Mouse (Mus musculus) left cerebral cortex, postnatal 4 days (tissue): Measurements from ENCODE around the gene Igsf10. TPM values are rescaled to one million over a fixed set of nuclear protein-coding genes. Genes with fewer than 3 reads are reported as not detected.
A peak's percentile ranks its signal among the peaks of the same experiment; 100 is the strongest.
"Not testable (repeated sequence)": the region's sequence is repeated elsewhere in the genome, so short reads cannot be mapped to it uniquely, and the experiment has no call there.

Source experiments
- DNase-seq: peaks from one replicate; pipeline ENCODE4 v3.0.0-alpha.2; 2022
- intact Hi-C: fragments of 180-260 bp; cut with DNase I; formaldehyde crosslinking; loops from one replicate; pipeline ENCODE4 v1.15.1; 2025
- total RNA-seq, 2 experiments: library from RNA; stranded (reverse); gene quantifications; 2 replicates each; pipeline ENCODE4 v1.2.3; 2021

Gene Igsf10
- total RNA-seq = 1 to 10 TPM; 7.4 to 7.9 TPM

DNA sequence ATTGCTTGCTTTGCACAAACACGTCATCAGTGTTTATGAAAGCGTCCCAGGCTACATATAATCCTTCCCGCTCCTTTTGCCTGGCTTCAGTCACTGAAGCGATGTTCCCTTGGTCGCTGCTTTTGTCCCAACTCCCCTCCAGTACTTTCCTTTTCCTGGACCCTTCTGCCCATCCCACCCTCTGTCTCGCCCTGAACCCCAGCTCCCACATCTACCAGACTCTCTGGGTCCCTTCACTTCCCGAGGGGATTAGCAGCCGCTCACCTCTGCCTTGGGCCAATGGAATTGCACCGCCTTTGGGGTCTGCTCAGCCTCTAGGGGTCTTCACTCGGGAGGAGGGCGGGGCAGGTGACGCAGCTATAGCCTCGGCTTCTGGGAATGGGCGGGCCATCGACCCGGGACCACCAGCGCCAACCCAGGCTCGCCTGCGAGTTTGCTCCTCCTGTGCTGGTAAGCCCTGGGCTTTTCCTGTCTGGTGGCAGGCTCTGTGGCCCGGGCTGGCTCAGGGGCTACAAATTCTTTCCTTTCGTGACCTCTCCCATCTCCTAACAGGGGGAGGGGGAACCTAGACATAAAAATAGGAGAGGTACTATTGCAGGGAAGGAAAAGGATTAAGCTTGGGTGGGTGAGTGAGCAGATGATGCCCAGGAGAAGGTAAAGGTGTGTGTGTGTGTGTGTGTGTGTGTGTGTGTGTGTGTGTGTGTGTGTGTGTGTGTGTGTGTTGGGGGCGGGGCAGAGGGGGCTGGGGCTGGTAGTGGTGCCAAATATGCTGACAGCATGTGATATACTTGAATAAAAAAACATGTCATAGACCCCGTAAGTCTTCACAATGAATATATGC lies at the start of gene Igsf10:
TSS of gene Igsf10 (minus strand) at position 330 of the 841 bp plus-strand sequence.
- peak; percentile 86 for DNase-seq

DNA sequence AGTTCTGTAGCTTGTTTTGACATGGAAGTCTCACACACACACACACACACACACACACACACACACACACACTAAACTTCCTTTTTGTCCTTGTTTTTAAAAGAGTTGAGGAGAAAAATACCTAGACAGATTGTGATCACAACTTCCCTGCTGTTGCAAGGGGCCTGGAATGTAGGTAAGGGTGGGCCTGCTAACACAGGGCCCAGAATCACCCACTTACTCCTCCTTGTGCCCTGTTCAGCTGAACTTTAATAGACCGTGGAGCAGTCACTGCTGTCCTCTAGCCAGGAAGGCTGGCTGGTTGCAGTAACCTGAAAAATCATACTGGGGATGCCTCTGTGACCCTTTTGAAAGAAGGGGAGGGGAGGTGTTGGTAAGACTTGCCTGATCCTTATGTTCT lies 41.4 kb upstream of the Igsf10 start:
- DNase-seq = no peak
- intact Hi-C loops = no loop called here

More for the DNA sequence above, at the start of gene Igsf10:
- intact Hi-C loops = no loop called here

DNA sequence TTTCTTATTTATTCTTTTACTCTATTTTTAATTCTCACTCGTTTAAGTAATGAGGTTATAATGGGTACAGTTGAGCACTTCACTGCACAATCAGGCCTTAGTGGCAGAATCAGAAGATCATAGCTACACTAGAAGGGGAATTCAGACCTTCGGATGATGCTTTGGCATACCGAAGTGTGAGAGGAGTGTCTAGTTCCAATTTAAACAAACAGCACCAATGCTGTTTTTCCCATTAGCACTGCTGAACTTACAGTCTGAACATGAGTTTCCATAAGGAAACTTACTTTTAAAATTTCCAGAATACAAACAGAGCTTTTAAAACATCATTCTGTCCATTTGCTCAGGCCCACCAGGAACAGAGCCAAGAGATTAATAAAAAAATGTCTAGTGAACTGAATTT lies 40.8 kb upstream of the Igsf10 start:
- intact Hi-C loops = no loop called here
- no peak for DNase-seq

DNA sequence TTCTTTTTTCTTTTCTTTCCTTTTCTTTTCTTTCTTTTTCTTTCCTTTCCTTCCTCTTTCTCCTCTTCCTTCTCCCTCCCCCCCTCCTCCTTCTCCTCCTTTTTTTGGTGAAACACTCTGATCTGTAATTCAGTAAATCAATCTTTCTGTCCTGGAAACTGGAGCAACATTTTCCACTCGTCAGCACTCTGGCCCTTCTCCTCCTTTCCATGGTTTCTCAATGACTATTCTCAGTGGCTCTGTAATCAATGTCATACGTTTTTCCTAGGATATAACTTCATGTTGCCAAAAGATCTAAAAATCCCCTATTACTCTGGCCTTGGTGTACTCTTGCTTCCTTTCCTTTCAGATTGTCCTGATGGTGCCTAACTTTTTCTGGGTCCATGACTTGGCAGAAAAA lies 40.1 kb upstream of the Igsf10 start:
- no peak for DNase-seq
- intact Hi-C loops = no loop called here

- DNase-seq, intact Hi-C loops: not testable (repeated sequence)
Measured at GRCm38 (mm10) chr3:59378791-59379190, 34.6 kb upstream of the Igsf10 start.

DNA sequence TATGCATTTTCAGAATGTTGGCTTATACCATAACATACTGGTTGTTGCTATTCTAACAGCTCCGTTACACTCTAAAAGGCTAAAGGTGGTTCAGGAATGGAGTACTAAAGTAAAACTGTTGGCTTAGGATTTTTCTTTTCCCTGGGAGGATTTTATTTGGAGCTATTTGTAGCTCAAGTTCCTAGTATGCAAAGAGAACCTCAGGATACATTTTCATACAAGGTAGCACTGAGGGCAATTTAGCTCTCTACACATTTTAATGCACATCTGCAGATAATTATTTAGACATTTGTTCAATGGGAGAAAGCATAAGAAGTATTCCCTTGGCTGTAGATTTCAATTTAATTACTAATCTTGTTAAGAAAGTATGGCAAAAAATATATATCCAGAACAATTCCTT lies 17.7 kb upstream of the Igsf10 start:
- DNase-seq = no peak
- intact Hi-C loops = no loop called here

DNA sequence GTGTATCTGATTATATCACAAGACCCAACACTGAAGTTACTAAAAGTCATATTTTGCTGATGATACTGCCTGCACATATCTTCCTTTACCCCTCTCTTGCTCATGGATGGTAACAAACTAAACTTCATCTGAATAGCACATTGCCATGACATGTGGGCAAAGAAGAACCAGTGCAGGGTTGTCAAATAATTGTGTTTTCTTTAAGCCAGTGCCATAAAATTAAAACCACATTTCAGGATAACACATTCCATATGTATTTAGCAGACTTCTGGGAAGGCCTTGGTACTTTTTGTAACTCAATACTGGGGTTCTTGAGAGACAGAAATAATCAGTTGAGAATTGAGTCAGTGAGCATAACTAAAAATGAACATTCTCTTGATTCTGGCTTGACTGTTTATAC lies 15.9 kb upstream of the Igsf10 start:
- DNase-seq = no peak
- intact Hi-C loops = no loop called here

DNA sequence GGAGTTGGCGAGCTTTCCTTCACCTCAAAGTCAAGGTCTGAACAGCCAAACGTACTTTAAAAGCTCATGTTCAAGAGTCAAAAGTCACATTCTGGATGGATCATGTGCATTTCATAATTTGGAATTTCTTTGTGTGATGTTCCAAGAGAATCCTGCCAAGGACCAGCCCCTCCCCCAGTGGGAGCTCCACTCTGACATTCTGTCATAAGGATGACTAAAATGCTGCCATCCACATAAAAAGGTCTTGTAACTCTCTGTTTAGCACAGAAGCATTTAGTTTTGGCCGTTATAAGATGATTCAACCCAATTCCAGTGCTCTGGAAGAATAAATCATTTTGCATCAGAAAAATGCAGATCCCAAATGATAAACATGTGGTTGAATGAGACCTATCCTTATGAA lies 10.0 kb upstream of the Igsf10 start:
- no peak for DNase-seq
- intact Hi-C loops = no loop called here

DNA sequence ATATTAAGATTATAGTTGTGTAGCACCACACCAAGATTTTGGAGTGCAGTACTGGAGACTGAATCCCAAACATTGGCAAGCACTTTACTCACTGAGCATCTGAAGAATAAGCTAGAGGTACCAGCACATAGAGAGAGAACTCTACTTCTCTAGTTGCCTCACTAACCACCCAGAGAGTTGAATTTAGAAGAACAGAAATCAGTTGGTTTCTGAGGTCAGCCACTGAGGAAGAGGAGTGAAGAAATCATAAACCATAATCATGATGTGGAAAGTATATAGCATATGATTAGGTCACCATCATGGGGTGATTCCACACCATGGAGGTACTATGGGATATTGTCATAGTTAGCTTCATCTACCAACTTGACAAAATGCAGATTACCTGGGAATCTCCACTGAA lies 7.6 kb upstream of the Igsf10 start:
- intact Hi-C loops = no loop called here
- DNase-seq = no peak

- intact Hi-C loops = no loop called here
- DNase-seq = peak; percentile 49
Measured at GRCm38 (mm10) chr3:59343026-59343425, 1.2 kb downstream of the Igsf10 start.

- intact Hi-C loops = no loop called here
Measured at GRCm38 (mm10) chr3:59341647-59342427, 2.4 kb downstream of the Igsf10 start.

DNA sequence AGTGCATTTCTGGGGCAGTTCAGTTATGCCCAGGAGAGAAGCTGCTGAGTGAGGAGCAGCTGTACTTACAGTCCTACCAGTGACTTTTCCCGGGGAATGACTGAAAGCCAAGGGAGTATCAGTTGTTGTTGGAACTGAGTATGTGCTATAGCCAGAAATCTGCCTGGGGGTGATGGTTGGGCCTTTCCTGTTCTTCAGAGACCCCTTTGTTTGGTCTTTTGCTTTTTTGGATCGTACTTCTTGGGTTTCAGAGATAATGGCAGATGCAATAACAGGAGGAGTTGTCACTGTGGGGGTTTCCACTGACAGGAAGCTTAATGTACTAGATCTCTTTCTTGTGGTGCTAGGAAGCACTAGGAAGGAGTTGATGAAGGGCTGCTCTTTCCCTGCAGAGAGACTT lies 15.7 kb downstream of the Igsf10 start:
- DNase-seq = no peak
- intact Hi-C loops = loop anchor here (10.0 kb wide), 1 partner anchor 786 kb away; no protein-coding TSS in a partner anchor

More at GRCm38 (mm10) chr3:59341647-59342427, 2.4 kb downstream of the Igsf10 start:
- no peak for DNase-seq

- intact Hi-C loops = loop anchor here (10.0 kb wide), 1 partner anchor 793 kb away; no protein-coding TSS in a partner anchor
- DNase-seq = peak; percentile 76
Measured at GRCm38 (mm10) chr3:59321278-59321876, 22.8 kb downstream of the Igsf10 start.

- no peak for DNase-seq
- intact Hi-C loops = no loop called here
Measured at GRCm38 (mm10) chr3:59316077-59316476, 28.1 kb downstream of the Igsf10 start.

DNA sequence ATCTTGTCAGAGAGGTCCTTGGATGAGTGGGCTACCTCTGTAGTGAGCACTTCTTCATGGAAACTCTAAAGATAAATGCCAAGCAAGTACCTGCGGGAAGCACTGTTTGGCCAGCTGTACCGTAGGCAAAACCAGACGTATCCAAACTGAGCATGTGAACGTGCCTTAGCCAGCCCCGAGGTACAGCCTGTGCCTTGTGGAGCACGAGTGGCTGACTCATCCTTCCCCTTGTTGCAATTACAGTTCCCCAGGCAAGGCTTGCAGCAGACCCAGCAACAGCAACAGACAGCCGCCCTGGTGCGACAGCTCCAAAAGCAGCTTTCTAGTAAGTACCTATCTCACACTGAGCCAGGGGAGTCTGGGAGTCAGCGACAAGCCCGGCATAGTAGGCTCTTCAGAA lies 31.6 kb downstream of the Igsf10 start:
- intact Hi-C loops = no loop called here

GRCm38 (mm10) chr3:59305518-59305917 lies 38.7 kb downstream of the Igsf10 start:
- intact Hi-C loops = no loop called here

More for the DNA sequence above, 31.6 kb downstream of the Igsf10 start:
- DNase-seq = no peak

GRCm38 (mm10) chr3:59304944-59305343 lies 39.2 kb downstream of the Igsf10 start:
- no peak for DNase-seq
- intact Hi-C loops = no loop called here

More at GRCm38 (mm10) chr3:59305518-59305917, 38.7 kb downstream of the Igsf10 start:
- no peak for DNase-seq

DNA sequence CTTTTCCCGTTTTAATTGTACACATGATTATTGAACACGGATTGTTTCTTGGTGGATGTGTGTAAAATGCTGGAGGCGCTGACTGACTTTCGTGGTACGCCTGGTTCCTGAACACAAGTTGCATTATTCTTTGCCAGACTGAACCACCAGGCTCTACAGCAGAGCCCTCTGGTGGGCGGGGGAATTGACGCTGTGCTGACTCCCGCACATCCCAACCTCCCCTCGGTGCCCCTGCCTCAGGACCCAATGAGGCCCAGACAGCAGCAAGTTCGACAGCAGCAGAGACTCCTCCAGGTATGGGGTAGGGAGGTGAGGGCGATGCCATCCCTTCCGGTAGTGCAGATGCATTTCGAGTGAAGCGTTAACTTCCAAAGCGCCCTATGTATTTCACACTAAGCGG lies 46.5 kb downstream of the Igsf10 start:
- DNase-seq = no peak
- intact Hi-C loops = no loop called here

GRCm38 (mm10) chr3:59296563-59297130 lies 47.5 kb downstream of the Igsf10 start:
- no peak for DNase-seq
- intact Hi-C loops = no loop called here

GRCm38 (mm10) chr3:59295699-59296562 lies 48.3 kb downstream of the Igsf10 start:
- no peak for DNase-seq
- intact Hi-C loops = no loop called here
